Mouse (Mus musculus) neural tube, embryonic 10.5 days (tissue): ENCODE results near the gene Bcdin3d.
"Not testable (repeated sequence)": the region's sequence is repeated elsewhere in the genome, so short reads cannot be mapped to it uniquely, and the experiment has no call there.

ENCODE experiments used
- DNase-seq: peaks from one replicate; pipeline ENCODE4 v3.0.0-alpha.2; 2017; ENCODE audit warnings: low spot score; ENCODE audit errors: extremely low spot score

Bcdin3d gene

GRCm38 (mm10) chr15:99473801-99474575, 542 bp downstream of the Bcdin3d start:
- DNase-seq: peak; percentile 81

- DNase-seq: no peak
These were observed 1.6 kb downstream of the Bcdin3d start for GRCm38 (mm10) chr15:99472972-99473371.

- no peak for DNase-seq
These were observed 2.9 kb downstream of the Bcdin3d start for GRCm38 (mm10) chr15:99471677-99472063.

GRCm38 (mm10) chr15:99470971-99471676, 3.4 kb downstream of the Bcdin3d start:
- peak; percentile 46 for DNase-seq

- DNase-seq: no peak
These were observed 4.2 kb downstream of the Bcdin3d start for GRCm38 (mm10) chr15:99470224-99470761.

GRCm38 (mm10) chr15:99469736-99470135, 4.8 kb downstream of the Bcdin3d start:
- DNase-seq: no peak

- peak; percentile 59 for DNase-seq
These were observed 5.5 kb downstream of the Bcdin3d start for GRCm38 (mm10) chr15:99469067-99469466.

- no peak for DNase-seq
These were observed 11.3 kb downstream of the Bcdin3d start for GRCm38 (mm10) chr15:99463194-99463593.

- DNase-seq: peak; percentile 97
These were observed 16.7 kb downstream of the Bcdin3d start, which contains the start of gene Nckap5l for GRCm38 (mm10) chr15:99457606-99458401. Gene Nckap5l (minus strand): TSS chr15:99457748.

- DNase-seq: peak; percentile 64
These were observed 17.4 kb downstream of the Bcdin3d start for GRCm38 (mm10) chr15:99456963-99457605.

GRCm38 (mm10) chr15:99456338-99456962, 18.1 kb downstream of the Bcdin3d start:
- no peak for DNase-seq

- DNase-seq: no peak
These were observed 19.1 kb downstream of the Bcdin3d start for GRCm38 (mm10) chr15:99455415-99455814.

GRCm38 (mm10) chr15:99454585-99455279, 19.8 kb downstream of the Bcdin3d start:
- no peak for DNase-seq

GRCm38 (mm10) chr15:99453153-99453900, 21.2 kb downstream of the Bcdin3d start:
- DNase-seq: no peak

GRCm38 (mm10) chr15:99449751-99450280, 24.7 kb downstream of the Bcdin3d start:
- DNase-seq: no peak

GRCm38 (mm10) chr15:99449131-99449750, 25.3 kb downstream of the Bcdin3d start:
- DNase-seq: no peak

- not testable (repeated sequence) for DNase-seq
These were observed 28.4 kb downstream of the Bcdin3d start for GRCm38 (mm10) chr15:99446136-99446535.

GRCm38 (mm10) chr15:99445567-99445966, 29.0 kb downstream of the Bcdin3d start:
- DNase-seq: no peak
